Mouse (Mus musculus): ENCODE measurements around the gene Jmjd1c. TPM values are rescaled to one million over a fixed set of nuclear protein-coding genes. Genes with fewer than 3 reads are reported as not detected.

Jmjd1c gene
- total and polyA plus RNA-seq, 2 experiments, result 5.7 to 44.8 TPM

DNA sequence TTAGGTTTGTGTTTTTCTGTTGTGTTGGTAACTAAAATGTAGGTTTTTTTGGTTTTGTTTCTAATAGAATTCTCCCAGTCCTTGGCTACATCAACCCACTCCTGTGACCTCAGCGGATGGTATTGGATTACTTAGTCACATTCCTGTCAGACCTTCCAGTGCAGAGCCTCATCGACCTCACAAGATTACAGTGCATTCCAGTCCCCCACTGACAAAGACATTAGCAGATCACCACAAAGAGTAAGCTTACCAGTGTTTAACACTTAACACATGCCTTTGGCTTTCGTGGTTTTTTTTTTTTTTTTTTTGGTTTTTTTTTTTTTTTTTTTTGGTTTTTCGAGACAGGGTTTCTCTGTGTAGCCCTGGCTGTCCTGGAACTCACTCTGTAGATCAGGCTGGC lies 128.0 kb downstream of the Jmjd1c start:
- Histone ChIP-seq H3K36me3 (ENCODE audit: control insufficient read depth, insufficient read depth, low read length) (peaks cover 46% of the 10 kb centered on the region), H3K27ac (replicated peaks; ENCODE audit: insufficient read depth, low read depth, low read length) (no peak overlapping the region), H3K4me1 (ENCODE audit: control insufficient read depth, insufficient read depth, low read length) (peaks cover 22% of the 10 kb centered on the region), H3K9ac (ENCODE audit: low read depth, low read length) (no peak overlapping the region), H3K79me2 (ENCODE audit: control insufficient read depth, insufficient read depth, low read length) (peaks cover 10% of the 10 kb centered on the region), H3K27me3 (ENCODE audit: control insufficient read depth, insufficient read depth, low read length) (no peaks in the 10 kb centered on the region), H3K4me3 (ENCODE audit: insufficient read depth, low read depth, low read length) (no peak overlapping the region)
- WGBS, result 74% methylated on average over 3 of the region's 4 CpGs
- TF ChIP-seq POLR2A (IDR thresholded peaks at IDR 0.05; ENCODE audit: extremely low read depth, insufficient read depth, low read length) (no peak), CTCF (IDR thresholded peaks at IDR 0.05; ENCODE audit: low read depth, low read length) (no peak)
- no peak for DNase-seq (ENCODE audit: extremely low read depth, low read depth, low spot score)

DNA sequence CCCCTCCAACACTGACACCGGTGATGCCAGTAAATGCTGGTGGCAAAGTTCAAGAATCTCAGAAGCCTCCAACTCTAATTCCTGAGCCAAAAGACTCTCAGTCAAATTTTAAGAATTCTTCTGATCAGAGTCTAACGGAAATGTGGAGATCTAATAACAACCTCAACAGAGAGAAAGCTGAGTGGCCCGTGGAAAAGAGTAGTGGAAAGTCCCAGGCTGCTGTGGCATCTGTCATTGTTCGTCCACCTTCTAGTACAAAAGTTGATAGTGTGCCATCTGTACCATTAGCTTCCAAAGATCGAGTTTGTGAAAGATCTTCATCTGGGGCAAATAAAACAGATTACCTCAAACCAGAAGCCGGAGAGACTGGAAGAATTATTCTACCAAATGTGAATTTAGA lies 129.6 kb downstream of the Jmjd1c start:
- 33% methylated on average over 6 of the region's 6 CpGs for WGBS
- H3K27ac ChIP-seq (replicated peaks; ENCODE audit: insufficient read depth, low read depth, low read length), result no peak overlapping the region

DNA sequence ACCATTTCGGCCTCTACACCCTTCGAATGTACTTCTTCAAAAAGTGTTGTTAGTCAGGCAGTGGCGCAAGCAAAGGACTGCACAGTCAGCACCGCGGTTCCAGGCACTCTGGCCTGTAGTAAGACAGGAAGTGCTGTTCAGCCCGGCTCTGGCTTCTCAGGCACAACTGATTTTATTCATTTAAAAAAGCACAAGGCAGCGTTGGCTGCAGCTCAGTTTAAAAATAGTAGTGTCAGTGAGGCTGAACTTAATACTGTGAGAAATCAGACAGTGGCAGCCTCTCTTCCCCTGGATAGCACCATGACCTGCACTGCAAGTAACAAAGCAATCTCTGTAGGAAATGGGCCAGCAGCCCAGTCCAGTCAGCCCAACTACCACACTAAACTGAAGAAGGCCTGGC lies 130.2 kb downstream of the Jmjd1c start:
- peaks cover 2% of the 10 kb centered on the region; the same call in 1 of the 2 replicates for H3K79me2 ChIP-seq (ENCODE audit: control insufficient read depth, insufficient read depth, low read length)
- H3K27ac ChIP-seq (replicated peaks; ENCODE audit: insufficient read depth, low read depth, low read length), result peak overlapping the region; percentile 33; the same call in 1 of the 2 replicates
- no peaks in the 10 kb centered on the region for H3K27me3 ChIP-seq (ENCODE audit: control insufficient read depth, insufficient read depth, low read length)
- H3K4me3 ChIP-seq (ENCODE audit: insufficient read depth, low read depth, low read length), result no peak overlapping the region
- H3K36me3 ChIP-seq (ENCODE audit: control insufficient read depth, insufficient read depth, low read length), result peaks cover 41% of the 10 kb centered on the region
- TF ChIP-seq POLR2A (IDR thresholded peaks at IDR 0.05; ENCODE audit: extremely low read depth, insufficient read depth, low read length) (no peak), CTCF (IDR thresholded peaks at IDR 0.05; ENCODE audit: low read depth, low read length) (no peak)
- H3K9ac ChIP-seq (ENCODE audit: low read depth, low read length), result no peak overlapping the region
- H3K4me1 ChIP-seq (ENCODE audit: control insufficient read depth, insufficient read depth, low read length), result peaks cover 20% of the 10 kb centered on the region
- DNase-seq (ENCODE audit: extremely low read depth, low read depth, low spot score), result peak; percentile 73
- WGBS, result 22% methylated on average over 7 of the region's 7 CpGs

More for the DNA sequence above, 129.6 kb downstream of the Jmjd1c start:
- H3K79me2 ChIP-seq (ENCODE audit: control insufficient read depth, insufficient read depth, low read length), result peaks cover 2% of the 10 kb centered on the region; the same call in 1 of the 2 replicates
- no peaks in the 10 kb centered on the region for H3K27me3 ChIP-seq (ENCODE audit: control insufficient read depth, insufficient read depth, low read length)
- H3K36me3 ChIP-seq (ENCODE audit: control insufficient read depth, insufficient read depth, low read length), result peaks cover 39% of the 10 kb centered on the region
- H3K4me1 ChIP-seq (ENCODE audit: control insufficient read depth, insufficient read depth, low read length), result peaks cover 20% of the 10 kb centered on the region
- no peak overlapping the region for H3K9ac ChIP-seq (ENCODE audit: low read depth, low read length)
- TF ChIP-seq CTCF (IDR thresholded peaks at IDR 0.05; ENCODE audit: low read depth, low read length), result no peak
- no peak for TF ChIP-seq POLR2A (IDR thresholded peaks at IDR 0.05; ENCODE audit: extremely low read depth, insufficient read depth, low read length)
- DNase-seq (ENCODE audit: extremely low read depth, low read depth, low spot score), result peak; percentile 49
- H3K4me3 ChIP-seq (ENCODE audit: insufficient read depth, low read depth, low read length), result no peak overlapping the region

DNA sequence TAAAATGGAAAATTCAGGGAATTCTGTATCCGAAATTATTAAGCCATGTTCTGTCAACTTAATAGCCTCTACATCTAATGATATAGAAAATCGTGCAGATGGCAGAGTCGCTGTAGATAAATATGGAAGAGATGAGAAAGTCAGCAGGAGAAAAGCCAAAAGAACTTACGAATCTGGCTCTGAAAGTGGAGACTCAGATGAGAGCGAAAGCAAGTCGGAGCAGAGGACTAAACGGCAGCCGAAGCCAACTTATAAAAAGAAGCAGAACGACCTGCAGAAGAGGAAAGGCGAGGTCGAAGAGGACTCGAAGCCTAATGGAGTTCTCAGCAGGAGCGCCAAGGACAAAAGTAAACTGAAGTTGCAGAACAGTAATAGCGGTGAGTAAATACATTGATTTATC lies 130.6 kb downstream of the Jmjd1c start:
- H3K27ac ChIP-seq (replicated peaks; ENCODE audit: insufficient read depth, low read depth, low read length), result peak overlapping the region; percentile 41
- TF ChIP-seq POLR2A (IDR thresholded peaks at IDR 0.05; ENCODE audit: extremely low read depth, insufficient read depth, low read length) (no peak), CTCF (IDR thresholded peaks at IDR 0.05; ENCODE audit: low read depth, low read length) (no peak)
- H3K4me3 ChIP-seq (ENCODE audit: insufficient read depth, low read depth, low read length), result no peak overlapping the region
- no peaks in the 10 kb centered on the region for H3K27me3 ChIP-seq (ENCODE audit: control insufficient read depth, insufficient read depth, low read length)
- H3K4me1 ChIP-seq (ENCODE audit: control insufficient read depth, insufficient read depth, low read length), result peaks cover 20% of the 10 kb centered on the region
- DNase-seq (ENCODE audit: extremely low read depth, low read depth, low spot score), result peak; percentile 53
- 30% methylated on average over 14 of the region's 14 CpGs for WGBS
- H3K36me3 ChIP-seq (ENCODE audit: control insufficient read depth, insufficient read depth, low read length), result peaks cover 41% of the 10 kb centered on the region
- H3K79me2 ChIP-seq (ENCODE audit: control insufficient read depth, insufficient read depth, low read length), result peaks cover 2% of the 10 kb centered on the region; the same call in 1 of the 2 replicates
- no peak overlapping the region for H3K9ac ChIP-seq (ENCODE audit: low read depth, low read length)

DNA sequence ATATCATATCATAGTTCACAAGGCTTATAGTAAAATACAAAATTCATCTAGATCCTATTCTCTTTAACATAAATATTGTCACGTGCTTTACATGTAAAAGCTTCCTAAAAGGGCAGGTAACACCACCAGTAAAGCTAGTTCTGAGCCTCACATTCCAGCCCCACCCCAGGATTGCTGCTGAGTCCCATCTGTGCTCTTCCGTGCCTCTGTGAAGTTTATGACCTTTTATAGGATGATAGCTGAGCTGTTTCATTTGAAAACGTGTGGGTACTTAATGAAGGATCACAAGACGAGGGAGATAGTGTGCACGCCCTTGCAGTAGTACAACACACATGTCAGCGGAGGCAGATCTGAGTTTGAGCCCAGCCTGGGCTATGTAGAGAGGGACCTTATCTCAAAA lies 134.5 kb downstream of the Jmjd1c start:
- no peaks in the 10 kb centered on the region for H3K27me3 ChIP-seq (ENCODE audit: control insufficient read depth, insufficient read depth, low read length)
- no peak overlapping the region for H3K4me3 ChIP-seq (ENCODE audit: insufficient read depth, low read depth, low read length)
- H3K36me3 ChIP-seq (ENCODE audit: control insufficient read depth, insufficient read depth, low read length), result peaks cover 56% of the 10 kb centered on the region
- no peak overlapping the region for H3K9ac ChIP-seq (ENCODE audit: low read depth, low read length)
- no peak for DNase-seq (ENCODE audit: extremely low read depth, low read depth, low spot score)
- peaks cover 15% of the 10 kb centered on the region for H3K4me1 ChIP-seq (ENCODE audit: control insufficient read depth, insufficient read depth, low read length)
- peaks cover 8% of the 10 kb centered on the region; the same call in 1 of the 2 replicates for H3K79me2 ChIP-seq (ENCODE audit: control insufficient read depth, insufficient read depth, low read length)
- 92% methylated on average over 6 of the region's 6 CpGs for WGBS
- no peak overlapping the region for H3K27ac ChIP-seq (replicated peaks; ENCODE audit: insufficient read depth, low read depth, low read length)
- TF ChIP-seq POLR2A (IDR thresholded peaks at IDR 0.05; ENCODE audit: extremely low read depth, insufficient read depth, low read length) (no peak), CTCF (IDR thresholded peaks at IDR 0.05; ENCODE audit: low read depth, low read length) (no peak)

DNA sequence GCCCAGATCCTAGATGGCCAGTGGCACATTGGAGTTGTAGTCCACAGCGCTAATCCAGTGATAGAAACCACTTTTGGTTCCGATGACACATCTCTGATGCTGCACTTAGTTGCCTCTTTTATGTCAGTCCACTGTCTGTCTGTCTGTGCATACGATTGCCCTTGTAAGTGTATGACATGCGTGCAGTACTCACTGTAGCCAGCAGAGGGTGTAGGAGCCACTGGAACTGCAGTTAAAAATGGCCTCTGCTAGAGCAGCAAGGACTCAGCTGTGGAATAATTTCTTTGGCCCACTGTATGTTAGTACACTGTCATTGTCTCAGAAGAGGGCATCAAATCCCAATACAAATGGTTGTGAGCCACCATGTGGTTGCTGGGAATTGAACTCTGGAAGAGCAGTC lies 151.2 kb downstream of the Jmjd1c start:
- peak; percentile 45 for DNase-seq (ENCODE audit: extremely low read depth, low read depth, low spot score)
- H3K27ac ChIP-seq (replicated peaks; ENCODE audit: insufficient read depth, low read depth, low read length), result no peak overlapping the region
- H3K4me1 ChIP-seq (ENCODE audit: control insufficient read depth, insufficient read depth, low read length), result 0 out of 2 replicates have a peak, but pooled peaks cover 3% of the 10 kb centered on the region
- H3K9ac ChIP-seq (ENCODE audit: low read depth, low read length), result no peak overlapping the region
- no peak overlapping the region for H3K4me3 ChIP-seq (ENCODE audit: insufficient read depth, low read depth, low read length)
- H3K36me3 ChIP-seq (ENCODE audit: control insufficient read depth, insufficient read depth, low read length), result peaks cover 55% of the 10 kb centered on the region
- no peaks in the 10 kb centered on the region for H3K27me3 ChIP-seq (ENCODE audit: control insufficient read depth, insufficient read depth, low read length)
- 92% methylated on average over 4 of the region's 4 CpGs for WGBS
- no peak for TF ChIP-seq POLR2A (IDR thresholded peaks at IDR 0.05; ENCODE audit: extremely low read depth, insufficient read depth, low read length)
- TF ChIP-seq CTCF (IDR thresholded peaks at IDR 0.05; ENCODE audit: low read depth, low read length), result peak; percentile 62
- no peaks in the 10 kb centered on the region; the same call in 1 of the 2 replicates for H3K79me2 ChIP-seq (ENCODE audit: control insufficient read depth, insufficient read depth, low read length)
